9 mouse cellular contexts compared by ENCODE assay signal in the genomic region with DNA sequence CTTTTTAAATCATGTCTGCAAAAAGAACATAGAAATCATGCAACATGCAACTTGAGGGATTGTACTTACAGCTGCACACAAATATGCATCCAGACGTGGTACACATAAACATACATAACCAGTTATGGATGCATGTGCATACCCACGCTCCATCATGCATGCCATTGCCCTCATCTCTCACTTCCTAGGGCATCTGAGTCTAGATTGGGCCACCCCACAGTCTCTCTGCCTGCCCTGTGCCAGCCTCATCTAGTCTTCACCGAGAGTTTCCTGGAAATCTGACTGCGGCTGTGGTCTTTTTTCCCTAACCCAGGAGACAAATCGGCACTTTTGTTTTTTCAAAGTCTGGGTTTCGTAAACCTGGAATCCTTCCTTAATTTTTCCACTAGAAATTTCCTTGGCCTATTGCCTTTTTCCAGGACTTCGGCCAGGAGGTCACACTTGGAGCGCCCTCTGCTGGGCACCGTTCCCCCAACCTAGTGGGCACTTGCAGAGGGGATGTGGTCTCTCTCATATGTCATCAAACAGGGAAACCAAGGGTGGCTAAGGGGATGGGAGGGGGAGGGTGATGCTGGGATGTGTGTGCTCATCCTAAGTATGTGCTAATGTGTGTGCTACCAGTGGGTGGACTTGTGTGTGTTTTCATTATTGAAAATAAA. TPM values are rescaled to one million over a fixed set of nuclear protein-coding genes. Genes with fewer than 3 reads are reported as not detected.
DNase-seq lines count a peak whose midpoint lies in the region; TF ChIP-seq lines count a peak whose summit lies in the region.
"Had no signal": no experiment of that assay in that cellular context is flagged by ENCODE, and none has a peak within 500 bp of the region (broad histone marks: within the 10 kb centered on the region; RNA-seq: fewer than 3 reads in every experiment).

No protein-coding gene starts in this region.

- H3K27ac ChIP-seq in layer of hippocampus, adult 2 months, result no peak overlapping the region
- H3K27ac ChIP-seq: midbrain, embryonic 12.5 days had no signal

- TF ChIP-seq CTCF in layer of hippocampus, adult 2 months (conservative IDR thresholded peaks at IDR 0.05), result peak; percentile 82

- no peak overlapping the region for H3K4me3 ChIP-seq in layer of hippocampus, adult 2 months
- H3K4me3 ChIP-seq: midbrain, embryonic 12.5 days had no signal

- DNase-seq in layer of hippocampus, adult 2 months (ENCODE audit: low spot score in 2 of 2), result peak in 1 of 2 experiments; percentile 59
- DNase-seq in layer of hippocampus, adult 9-10 months (ENCODE audit: low spot score), result no peak
- DNase-seq in WW6 (ENCODE audit: low read depth, low spot score), result peak; percentile 38
- DNase-seq in cerebellum, postnatal 10 days, result peak; percentile 96 to 98
- DNase-seq in gastrocnemius, postnatal 4 days (ENCODE audit: low spot score in 2 of 2), result peak; percentile 79 to 86
- peak; percentile 83 to 94 for DNase-seq in kidney, postnatal 25 days
- peak; percentile 68 for DNase-seq in mesoderm, embryonic 11.5 days (ENCODE audit: low read depth, low spot score)
- DNase-seq in thymus, postnatal 0 days (ENCODE audit: low spot score), result peak; percentile 74

RNA-seq across cellular contexts. Expression of a gene that starts 8.6 kb away (rescaled TPM):
- 1 to 10 TPM; 3.5 to 3.8 TPM for total RNA-seq in layer of hippocampus, adult 2 months (2021)
- total RNA-seq in gastrocnemius, postnatal 4 days (2021), result 1 to 10 TPM; 1.7 to 3.5 TPM
- polyA plus RNA-seq in thymus, postnatal 0 days (2015; fragmentation: Nextera tagmentation; extraction: Ambion mirVana), result 14.3 and 15.4 TPM in 2 replicates

RNA-seq across cellular contexts. Expression of a gene that starts 56.4 kb away (rescaled TPM):
- 1 to 10 TPM; 1.1 to 1.2 TPM for total RNA-seq in layer of hippocampus, adult 2 months (2021)
- total RNA-seq in gastrocnemius, postnatal 4 days (2021), result 10 to 100 TPM in 1 of 2 experiments, 1 to 10 TPM in 1; 9.3 to 11.6 TPM
- 10.7 TPM in 2 replicates for polyA plus RNA-seq in thymus, postnatal 0 days (2015; fragmentation: Nextera tagmentation; extraction: Ambion mirVana)

Comparison
In these comparisons a context has a peak if more than half of its experiments do, and no peak if none do; other contexts are left out.
1. RNA of a gene that starts 56.4 kb away (total RNA-seq): 9.3 to 11.6 TPM in gastrocnemius, postnatal 4 days; 1.1 to 1.2 TPM in layer of hippocampus, adult 2 months; every median in the first group is over 4 times any median in the second.